Mouse (Mus musculus): ENCODE measurements around the gene Smok2a.
"Not testable (repeated sequence)": the region's sequence is repeated elsewhere in the genome, so short reads cannot be mapped to it uniquely, and the experiment has no call there.

Gene Smok2a

GRCm38 (mm10) chr17:13212136-13212850, 8.7 kb upstream of the Smok2a start:
- no peak for DNase-seq (ENCODE audit: extremely low read depth, low read depth, low spot score)

DNA sequence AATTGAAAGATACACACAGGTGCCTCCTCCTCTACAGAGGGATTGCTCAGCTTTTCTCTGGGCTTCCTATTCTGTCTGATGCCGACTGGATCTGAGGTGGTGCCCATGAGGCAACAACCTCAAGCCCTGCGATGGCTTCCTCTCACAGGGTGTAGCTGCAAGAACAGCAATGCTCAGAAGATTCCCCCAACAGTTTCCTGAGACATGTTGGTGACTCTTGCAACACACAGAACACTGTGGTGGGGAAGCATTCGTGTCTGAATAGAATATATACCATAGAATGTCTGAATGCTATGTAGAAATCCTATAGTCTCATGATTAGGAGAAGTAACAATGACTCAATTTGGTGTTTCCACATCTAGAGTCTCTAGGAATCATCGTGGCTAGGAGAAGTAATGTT, 6.8 kb upstream of the Smok2a start:
- DNase-seq (ENCODE audit: extremely low read depth, low read depth, low spot score): no peak

DNA sequence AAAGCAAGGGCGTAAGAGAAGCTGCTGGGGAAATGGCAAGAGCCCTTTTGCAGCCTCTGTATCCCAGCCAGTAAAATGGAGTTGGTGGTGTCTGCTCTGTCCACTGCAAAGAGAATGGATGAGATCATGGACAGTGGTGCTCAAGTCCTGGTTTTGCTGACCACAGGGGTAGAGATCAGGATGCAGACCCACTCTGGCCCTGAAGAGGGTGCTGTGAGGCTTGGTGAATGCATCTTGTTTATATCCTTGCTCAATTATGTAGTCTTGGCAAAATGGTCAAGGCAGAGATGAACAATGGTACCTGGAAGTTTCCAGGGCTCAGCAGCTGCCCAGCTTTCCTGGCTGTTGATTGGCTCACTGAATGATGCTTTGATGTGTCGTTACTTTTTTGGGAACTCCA, 5.4 kb upstream of the Smok2a start:
- DNase-seq (ENCODE audit: extremely low read depth, low read depth, low spot score): no peak

- not testable (repeated sequence) for DNase-seq (ENCODE audit: extremely low read depth, low read depth, low spot score)
Observed at GRCm38 (mm10) chr17:13221921-13222320, 933 bp downstream of the Smok2a start.

DNA sequence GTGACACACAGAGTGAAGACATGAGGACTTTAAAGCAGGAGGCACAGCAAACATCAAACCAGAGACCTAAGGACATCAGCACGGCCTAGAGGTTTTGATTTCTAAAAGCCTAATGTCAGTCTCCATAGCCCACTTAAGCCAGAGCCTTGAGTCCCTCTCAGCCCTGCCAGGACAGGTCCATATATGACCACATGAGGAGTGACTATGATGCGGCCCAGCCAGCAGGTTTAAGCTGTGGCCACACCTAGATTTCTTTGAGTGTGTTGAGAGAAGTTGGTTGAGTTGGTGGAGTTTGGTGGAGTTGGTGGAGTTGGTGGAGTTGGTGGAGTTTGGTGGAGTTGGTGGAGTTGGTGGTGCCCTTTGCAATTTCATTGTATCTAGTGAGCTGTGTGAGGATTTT, 9.0 kb downstream of the Smok2a start, which contains the start of gene Smok2b:
Gene Smok2b (plus strand): TSS at position 301 of the 400 bp plus-strand sequence.
- not testable (repeated sequence) for DNase-seq (ENCODE audit: extremely low read depth, low read depth, low spot score)

DNA sequence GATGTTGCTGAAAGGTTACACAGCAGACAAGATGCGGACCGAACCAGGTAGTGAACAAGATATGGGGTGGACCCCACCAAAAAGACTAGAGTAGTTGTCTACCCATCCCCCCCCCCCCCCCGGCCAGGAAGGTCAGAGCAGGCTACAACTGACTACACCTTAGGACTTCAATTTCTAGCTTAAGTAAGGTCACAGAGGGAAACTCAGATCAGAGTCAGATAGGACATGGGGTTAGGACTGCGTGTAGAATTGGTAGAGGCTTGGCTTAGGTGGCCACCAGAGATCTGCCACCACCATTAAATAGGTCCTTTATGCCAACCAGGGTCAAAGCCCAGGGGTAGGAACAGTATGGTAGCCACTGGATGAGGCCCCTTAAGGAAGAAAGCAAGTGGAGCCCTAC, 18.5 kb downstream of the Smok2a start:
- not testable (repeated sequence) for DNase-seq (ENCODE audit: extremely low read depth, low read depth, low spot score)

GRCm38 (mm10) chr17:13240807-13241727, 20.1 kb downstream of the Smok2a start:
- not testable (repeated sequence) for DNase-seq (ENCODE audit: extremely low read depth, low read depth, low spot score)

DNA sequence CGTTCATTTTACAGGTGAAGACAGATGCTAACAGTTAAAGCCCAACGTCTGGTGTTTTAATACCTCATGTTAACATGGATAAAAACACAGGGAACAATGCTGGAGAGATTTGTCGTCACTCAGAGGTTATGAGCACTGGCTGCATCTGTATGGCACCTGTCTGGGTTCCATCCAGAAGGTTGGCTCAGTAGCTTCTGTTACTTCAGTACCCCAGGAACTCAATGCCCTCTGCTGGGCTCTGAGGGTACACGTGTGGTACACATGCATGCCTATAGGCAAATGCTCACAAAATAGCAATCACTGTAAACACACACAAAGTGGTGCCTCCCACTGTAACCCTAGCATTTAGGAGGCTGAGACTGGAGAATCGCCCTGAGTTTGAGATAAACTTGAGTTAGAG, 33.8 kb downstream of the Smok2a start:
- not testable (repeated sequence) for DNase-seq (ENCODE audit: extremely low read depth, low read depth, low spot score)
